Mouse (Mus musculus) stomach, postnatal 0 days (tissue): ENCODE measurements around the gene Ccdc154.

Source experiments
- CTCF ChIP-seq: IDR thresholded peaks from 2 replicates; pipeline ENCODE4 v1.5.1; 2016; ENCODE audit warnings: antibody characterized with exemption, low read depth, mild to moderate bottlenecking, moderate library complexity
- EP300 ChIP-seq: optimal IDR thresholded peaks from 2 replicates; pipeline ENCODE3; 2016; ENCODE audit warnings: antibody characterized with exemption

DNA sequence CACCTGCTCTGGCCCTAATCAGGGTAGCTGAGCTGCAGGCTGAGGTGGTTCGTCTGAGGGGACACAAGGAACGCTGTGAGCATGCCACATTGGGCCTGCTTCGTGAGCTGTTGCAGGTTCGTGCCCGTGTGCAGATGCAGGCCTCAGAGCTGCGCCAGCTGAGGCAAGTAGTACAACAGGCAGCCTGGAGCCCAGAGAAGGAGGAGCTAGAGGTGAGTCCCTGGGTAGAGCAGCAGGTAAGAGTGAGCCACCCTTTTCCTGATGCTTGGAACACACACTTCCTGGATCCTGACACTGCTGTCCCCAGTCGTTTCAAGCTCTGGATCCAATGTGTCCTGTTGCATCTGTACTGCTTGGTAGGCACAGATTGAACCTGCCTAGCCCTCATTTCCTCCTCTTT lies 1.1 kb downstream of the Ccdc154 start:
- TF ChIP-seq EP300 (no peak), CTCF (no peak)
